ENCODE assay signal across 8 mouse cellular contexts in genomic region chr10:43480227-43480849, GRCm38 (mm10). TPM values are rescaled to one million over a fixed set of nuclear protein-coding genes. Genes with fewer than 3 reads are reported as not detected.
DNase-seq lines count a peak whose midpoint lies in the region; ATAC-seq and TF ChIP-seq lines count a peak whose summit lies in the region.

No protein-coding gene starts in this region.

- H3K36me3 ChIP-seq in testis, adult 2 months (ENCODE audit: control insufficient read depth, insufficient read depth, low read length), result no peaks in the 10 kb centered on the region
- H3K36me3 ChIP-seq in embryonic facial prominence, embryonic 14.5 days (ENCODE audit: control insufficient read depth, insufficient read depth, low read length), result no peaks in the 10 kb centered on the region
- H3K36me3 ChIP-seq in limb, embryonic 12.5 days, result no peaks in the 10 kb centered on the region
- no peaks in the 10 kb centered on the region for H3K36me3 ChIP-seq in stomach, embryonic 16.5 days (ENCODE audit: control insufficient read depth, insufficient read depth, low read length)

- no peaks in the 10 kb centered on the region for H3K27me3 ChIP-seq in testis, adult 2 months (ENCODE audit: control insufficient read depth, insufficient read depth, low read length)
- no peaks in the 10 kb centered on the region for H3K27me3 ChIP-seq in embryonic facial prominence, embryonic 14.5 days (replicated peaks; ENCODE audit: control insufficient read depth, insufficient read depth, low read length)
- H3K27me3 ChIP-seq in limb, embryonic 12.5 days, result no peaks in the 10 kb centered on the region
- no peaks in the 10 kb centered on the region for H3K27me3 ChIP-seq in stomach, embryonic 16.5 days (ENCODE audit: control insufficient read depth, insufficient read depth, low read length)

- TF ChIP-seq CTCF in testis, adult 2 months (IDR thresholded peaks at IDR 0.05; ENCODE audit: control insufficient read depth, insufficient read depth, insufficient replicate concordance, low read depth, low read length), result no peak

- no peak for DNase-seq in testis, postnatal 14 days (ENCODE audit: low spot score)
- no peak for DNase-seq in embryonic facial prominence, embryonic 14.5 days (ENCODE audit: low spot score)
- no peak for DNase-seq in layer of hippocampus, adult 11-12 months (ENCODE audit: low spot score)
- DNase-seq in ovary, postnatal 14 days (ENCODE audit: low spot score), result no peak

- H3K9ac ChIP-seq in embryonic facial prominence, embryonic 14.5 days (ENCODE audit: low read depth, low read length), result peak overlapping the region; percentile 90
- H3K9ac ChIP-seq in limb, embryonic 12.5 days (replicated peaks), result peak overlapping the region; percentile 98
- H3K9ac ChIP-seq in stomach, embryonic 16.5 days (ENCODE audit: low read length), result peak overlapping the region; percentile 94

- TF ChIP-seq POLR2A in testis, adult 2 months (IDR thresholded peaks at IDR 0.05; ENCODE audit: control insufficient read depth, low read depth, low read length), result no peak

- H3K4me2 ChIP-seq in embryonic facial prominence, embryonic 14.5 days (ENCODE audit: low read depth, low read length), result peak overlapping the region; percentile 83
- peak overlapping the region; percentile 78 for H3K4me2 ChIP-seq in limb, embryonic 12.5 days
- peak overlapping the region; percentile 76 for H3K4me2 ChIP-seq in stomach, embryonic 16.5 days (ENCODE audit: low read depth, low read length)

- peak overlapping the region; percentile 92 for H3K4me3 ChIP-seq in testis, adult 2 months (ENCODE audit: control insufficient read depth, low read depth, low read length)
- peak overlapping the region; percentile 70 for H3K4me3 ChIP-seq in embryonic facial prominence, embryonic 14.5 days (ENCODE audit: low read depth, low read length)
- peak overlapping the region; percentile 77 for H3K4me3 ChIP-seq in limb, embryonic 12.5 days (replicated peaks)
- peak overlapping the region; percentile 70 for H3K4me3 ChIP-seq in stomach, embryonic 16.5 days (replicated peaks; ENCODE audit: low read length)

- peaks cover 16% of the 10 kb centered on the region for H3K4me1 ChIP-seq in testis, adult 2 months (ENCODE audit: control insufficient read depth, insufficient read depth, low read length)
- H3K4me1 ChIP-seq in embryonic facial prominence, embryonic 14.5 days (ENCODE audit: control insufficient read depth, insufficient read depth, low read length), result peaks cover 27% of the 10 kb centered on the region
- H3K4me1 ChIP-seq in limb, embryonic 12.5 days (replicated peaks), result peaks cover 43% of the 10 kb centered on the region
- peaks cover 21% of the 10 kb centered on the region for H3K4me1 ChIP-seq in stomach, embryonic 16.5 days (ENCODE audit: control insufficient read depth, insufficient read depth, low read length)

- H3K9me3 ChIP-seq in embryonic facial prominence, embryonic 14.5 days (ENCODE audit: control insufficient read depth, low read length), result no peaks in the 10 kb centered on the region
- no peaks in the 10 kb centered on the region for H3K9me3 ChIP-seq in limb, embryonic 12.5 days
- no peaks in the 10 kb centered on the region for H3K9me3 ChIP-seq in stomach, embryonic 16.5 days (replicated peaks; ENCODE audit: control insufficient read depth, low read length)

- peak overlapping the region; percentile 88 for H3K27ac ChIP-seq in testis, adult 2 months (ENCODE audit: control insufficient read depth, insufficient read depth, low read depth, low read length)
- H3K27ac ChIP-seq in embryonic facial prominence, embryonic 14.5 days (replicated peaks; ENCODE audit: low read depth, low read length), result peak overlapping the region; percentile 98
- peak overlapping the region; percentile 99 for H3K27ac ChIP-seq in limb, embryonic 12.5 days
- H3K27ac ChIP-seq in stomach, embryonic 16.5 days (ENCODE audit: low read length), result peak overlapping the region; percentile 96

- ATAC-seq in embryonic facial prominence, embryonic 14.5 days (ENCODE audit: low read depth), result no peak
- ATAC-seq in limb, embryonic 12.5 days (ENCODE audit: insufficient number of reproducible peaks, insufficient read depth, low FRiP score, low TSS enrichment, low read depth), result no peak
- no peak for ATAC-seq in stomach, embryonic 16.5 days (ENCODE audit: insufficient read depth, low FRiP score)
- no peak for ATAC-seq in cerebellum, adult (ENCODE audit: insufficient number of reproducible peaks, low FRiP score, low TSS enrichment)

- WGBS in embryonic facial prominence, embryonic 14.5 days, result 4% methylated on average over 13 of the region's 13 CpGs
- 5% methylated on average over 13 of the region's 13 CpGs for WGBS in limb, embryonic 12.5 days
- 10% methylated on average over 13 of the region's 13 CpGs for WGBS in stomach, embryonic 16.5 days

RNA-seq across cellular contexts. Expression of gene Bend3, which starts 1.7 kb away (rescaled TPM):
- polyA plus RNA-seq in testis, adult 2 months (2012; rRNA removed), result 3.9 and 4.4 TPM in 2 replicates
- polyA plus RNA-seq in embryonic facial prominence, embryonic 14.5 days (2014; fragmentation: Nextera tagmentation; extraction: Ambion mirVana), result 3.6 and 3.9 TPM in 2 replicates
- 5.8 and 5.9 TPM in 2 replicates for polyA plus RNA-seq in limb, embryonic 12.5 days (2016; fragmentation: Nextera tagmentation; extraction: Ambion mirVana)
- 1.8 and 2.5 TPM in 2 replicates for polyA plus RNA-seq in stomach, embryonic 16.5 days (2015; fragmentation: Nextera tagmentation; extraction: Ambion mirVana)

RNA-seq across cellular contexts. Expression of gene Gm9803, which starts 43.5 kb away (rescaled TPM):
- 258 and 271 TPM in 2 replicates for polyA plus RNA-seq in testis, adult 2 months (2012; rRNA removed)
- 13.2 and 20.4 TPM in 2 replicates for polyA plus RNA-seq in embryonic facial prominence, embryonic 14.5 days (2014; fragmentation: Nextera tagmentation; extraction: Ambion mirVana)
- 12.8 and 14.1 TPM in 2 replicates for polyA plus RNA-seq in limb, embryonic 12.5 days (2016; fragmentation: Nextera tagmentation; extraction: Ambion mirVana)
- 10.0 and 25.9 TPM in 2 replicates for polyA plus RNA-seq in stomach, embryonic 16.5 days (2015; fragmentation: Nextera tagmentation; extraction: Ambion mirVana)
